Mouse (Mus musculus) stomach, embryonic 15.5 days (tissue): ENCODE measurements around the gene Cntnap5b. TPM values are rescaled to one million over a fixed set of nuclear protein-coding genes. Genes with fewer than 3 reads are reported as not detected.

Source experiments
- ATAC-seq: fragments of 200-750 bp; cut with Nextera tagmentation; 2 replicates; pipeline ENCODE4 v1.8.0; 2017; ENCODE audit warnings: low read depth, moderate number of reproducible peaks, moderate TSS enrichment; ENCODE audit not compliant: insufficient read depth, low FRiP score
- H3K27ac ChIP-seq: fragments of 300-500 bp; sonication (generic); 2 replicates; pipeline ENCODE4 v1.5.1; 2015; ENCODE audit warnings: mild to moderate bottlenecking, inconsistent platforms
- H3K27me3 ChIP-seq: fragments of 300-500 bp; sonication (generic); replicated peaks from 2 replicates; pipeline ENCODE4 v1.6.1; 2015; ENCODE audit warnings: inconsistent platforms
- H3K36me3 ChIP-seq: fragments of 300-500 bp; sonication (generic); 2 replicates; pipeline ENCODE4 v1.6.1; 2015; ENCODE audit warnings: inconsistent platforms
- H3K4me1 ChIP-seq: fragments of 300-500 bp; sonication (generic); 2 replicates; pipeline ENCODE4 v1.6.1; 2015; ENCODE audit warnings: inconsistent platforms
- H3K4me2 ChIP-seq: fragments of 300-500 bp; sonication (generic); 2 replicates; pipeline ENCODE4 v1.6.1; 2015; ENCODE audit warnings: mild to moderate bottlenecking, inconsistent platforms
- H3K4me3 ChIP-seq: fragments of 300-500 bp; sonication (generic); replicated peaks from 2 replicates; pipeline ENCODE4 v1.5.1; 2015; ENCODE audit warnings: inconsistent platforms
- H3K9ac ChIP-seq: fragments of 300-500 bp; sonication (generic); 2 replicates; pipeline ENCODE4 v1.6.1; 2015; ENCODE audit warnings: inconsistent platforms
- H3K9me3 ChIP-seq: fragments of 300-500 bp; sonication (generic); 2 replicates; pipeline ENCODE4 v1.6.1; 2016; ENCODE audit warnings: inconsistent platforms
- WGBS: fragments of 180-500 bp; shearing (Covaris S2); methylation state at CpG from one replicate; pipeline ENCODE4 v1.1.7; 2015; 5-methylcytosine and 5-hydroxymethylcytosine counted together
- polyA plus RNA-seq: library from polyadenylated mRNA; unstranded; fragments of >200 nt; fragmentation: Nextera tagmentation; extraction: Ambion mirVana; gene quantifications from 2 replicates; pipeline ENCODE4 v1.2.1, GENCODE M21; 2015

Cntnap5b gene
- polyA plus RNA-seq = not detected in 2 replicates

GRCm38 (mm10) chr1:99772614-99773013 is at the start of gene Cntnap5b:
Cntnap5b (plus strand) TSS chr1:99772765.
- Histone ChIP-seq H3K4me1 (no peaks in the 10 kb centered on the region), H3K36me3 (no peaks in the 10 kb centered on the region), H3K27ac (no peak within 1 kb of the TSS), H3K4me3 (no peak within 1 kb of the TSS), H3K4me2 (peak within 1 kb of the TSS; percentile 41; the same call in 1 of the 2 replicates), H3K27me3 (no peaks in the 10 kb centered on the region), H3K9me3 (no peaks in the 10 kb centered on the region), H3K9ac (no peak within 1 kb of the TSS)
- no peak for ATAC-seq
- WGBS = 29% methylated on average over 7 of the region's 7 CpGs

- Histone ChIP-seq H3K27ac (no peak overlapping the region), H3K9ac (no peak overlapping the region), H3K36me3 (no peaks in the 10 kb centered on the region), H3K4me1 (no peaks in the 10 kb centered on the region), H3K27me3 (no peaks in the 10 kb centered on the region), H3K9me3 (no peaks in the 10 kb centered on the region), H3K4me2 (no peak overlapping the region), H3K4me3 (no peak overlapping the region)
- no peak for ATAC-seq
- 86% methylated on average over 1 of the region's 1 CpGs for WGBS
Observed at GRCm38 (mm10) chr1:99759996-99760395, 12.6 kb upstream of the Cntnap5b start.

- H3K36me3 ChIP-seq = no peaks in the 10 kb centered on the region
- no peak overlapping the region for H3K9ac ChIP-seq
- no peaks in the 10 kb centered on the region for H3K4me1 ChIP-seq
- WGBS = 1% methylated on average over 19 of the region's 19 CpGs
- H3K27ac ChIP-seq = no peak overlapping the region
- H3K9me3 ChIP-seq = no peaks in the 10 kb centered on the region
- H3K4me3 ChIP-seq = no peak overlapping the region
- no peaks in the 10 kb centered on the region for H3K27me3 ChIP-seq
- peak; percentile 82 for ATAC-seq
- H3K4me2 ChIP-seq = peak overlapping the region; percentile 41; the same call in 1 of the 2 replicates
Observed at GRCm38 (mm10) chr1:99772183-99772582, 382 bp upstream of the Cntnap5b start.

GRCm38 (mm10) chr1:99774144-99774543 is 1.6 kb downstream of the Cntnap5b start:
- Histone ChIP-seq H3K9me3 (no peaks in the 10 kb centered on the region), H3K27me3 (no peaks in the 10 kb centered on the region), H3K4me2 (no peak overlapping the region), H3K27ac (no peak overlapping the region), H3K36me3 (no peaks in the 10 kb centered on the region), H3K4me1 (no peaks in the 10 kb centered on the region), H3K9ac (no peak overlapping the region), H3K4me3 (no peak overlapping the region)
- ATAC-seq = no peak
- 5% methylated on average over 4 of the region's 4 CpGs for WGBS

GRCm38 (mm10) chr1:99813334-99814110 is 41.0 kb downstream of the Cntnap5b start:
- ATAC-seq = no peak
- H3K27ac ChIP-seq = no peak overlapping the region
- H3K36me3 ChIP-seq = no peaks in the 10 kb centered on the region
- H3K4me2 ChIP-seq = no peak overlapping the region
- H3K4me1 ChIP-seq = no peaks in the 10 kb centered on the region
- H3K27me3 ChIP-seq = no peaks in the 10 kb centered on the region
- H3K9ac ChIP-seq = no peak overlapping the region
- H3K4me3 ChIP-seq = no peak overlapping the region
- no peaks in the 10 kb centered on the region for H3K9me3 ChIP-seq
- 70% methylated on average over 6 of the region's 6 CpGs for WGBS

- ATAC-seq = no peak
- Histone ChIP-seq H3K4me1 (no peaks in the 10 kb centered on the region), H3K4me2 (no peak overlapping the region), H3K36me3 (no peaks in the 10 kb centered on the region), H3K9ac (no peak overlapping the region), H3K9me3 (no peaks in the 10 kb centered on the region), H3K4me3 (no peak overlapping the region), H3K27me3 (no peaks in the 10 kb centered on the region), H3K27ac (no peak overlapping the region)
- 83% methylated on average over 3 of the region's 3 CpGs for WGBS
Observed at GRCm38 (mm10) chr1:99872344-99872743, 99.8 kb downstream of the Cntnap5b start.

- Histone ChIP-seq H3K9ac (no peak overlapping the region), H3K36me3 (no peaks in the 10 kb centered on the region), H3K27ac (no peak overlapping the region), H3K27me3 (no peaks in the 10 kb centered on the region), H3K4me3 (no peak overlapping the region), H3K9me3 (no peaks in the 10 kb centered on the region), H3K4me2 (no peak overlapping the region), H3K4me1 (no peaks in the 10 kb centered on the region)
- no peak for ATAC-seq
- 64% methylated on average over 2 of the region's 2 CpGs for WGBS
Observed at GRCm38 (mm10) chr1:99907774-99908173, 135.2 kb downstream of the Cntnap5b start.

GRCm38 (mm10) chr1:99943515-99943914 is 170.9 kb downstream of the Cntnap5b start:
- no peak for ATAC-seq
- H3K9me3 ChIP-seq = no peaks in the 10 kb centered on the region
- H3K4me1 ChIP-seq = no peaks in the 10 kb centered on the region

GRCm38 (mm10) chr1:99959428-99959987 is 186.9 kb downstream of the Cntnap5b start:
- WGBS = 34% methylated on average over 2 of the region's 2 CpGs
- Histone ChIP-seq H3K9ac (no peak overlapping the region), H3K36me3 (no peaks in the 10 kb centered on the region), H3K4me1 (no peaks in the 10 kb centered on the region), H3K9me3 (no peaks in the 10 kb centered on the region), H3K4me2 (no peak overlapping the region), H3K27ac (no peak overlapping the region), H3K4me3 (no peak overlapping the region), H3K27me3 (no peaks in the 10 kb centered on the region)
- ATAC-seq = no peak

More at GRCm38 (mm10) chr1:99943515-99943914, 170.9 kb downstream of the Cntnap5b start:
- Histone ChIP-seq H3K27ac (no peak overlapping the region), H3K27me3 (no peaks in the 10 kb centered on the region), H3K4me3 (no peak overlapping the region), H3K36me3 (no peaks in the 10 kb centered on the region), H3K9ac (no peak overlapping the region), H3K4me2 (no peak overlapping the region)

- Histone ChIP-seq H3K27me3 (no peaks in the 10 kb centered on the region), H3K4me3 (no peak overlapping the region), H3K27ac (no peak overlapping the region), H3K36me3 (no peaks in the 10 kb centered on the region), H3K4me2 (no peak overlapping the region), H3K9me3 (no peaks in the 10 kb centered on the region), H3K9ac (no peak overlapping the region), H3K4me1 (no peaks in the 10 kb centered on the region)
- WGBS = 87% methylated on average over 2 of the region's 2 CpGs
- no peak for ATAC-seq
Observed at GRCm38 (mm10) chr1:99967300-99968089, 194.9 kb downstream of the Cntnap5b start.

GRCm38 (mm10) chr1:99970184-99971086 is 197.9 kb downstream of the Cntnap5b start:
- no peaks in the 10 kb centered on the region for H3K9me3 ChIP-seq
- H3K4me1 ChIP-seq = no peaks in the 10 kb centered on the region
- no peak overlapping the region for H3K4me3 ChIP-seq
- WGBS = 56% methylated on average over 4 of the region's 4 CpGs
- no peak overlapping the region for H3K4me2 ChIP-seq
- no peaks in the 10 kb centered on the region for H3K36me3 ChIP-seq
- H3K27ac ChIP-seq = no peak overlapping the region
- no peak for ATAC-seq
- H3K9ac ChIP-seq = no peak overlapping the region
- H3K27me3 ChIP-seq = no peaks in the 10 kb centered on the region
